Mouse (Mus musculus) CD4-positive, CD25-positive, alpha-beta regulatory T cell, adult 4 months (primary cell): Measurements from ENCODE around the gene Mettl24. TPM values are rescaled to one million over a fixed set of nuclear protein-coding genes. Genes with fewer than 3 reads are reported as not detected.
A peak's percentile ranks its signal among the peaks of the same experiment; 100 is the strongest.

Source experiments
- ATAC-seq: one replicate; pipeline ENCODE4 v1.8.0; 2017
- polyA plus RNA-seq, 2 experiments: library from polyadenylated mRNA; unstranded; fragments of 100-300 nt; shearing (Covaris generic); gene quantifications; one replicate each; pipeline ENCODE4 v1.2.1; 2017

Mettl24 gene
- polyA plus RNA-seq, 2 experiments from 2014 or later: 0.22 TPM; not detected in 1

- no peak for ATAC-seq
Observed at GRCm38 (mm10) chr10:40685641-40686040, 2.6 kb downstream of the Mettl24 start.

GRCm38 (mm10) chr10:40686976-40687375 is 3.9 kb downstream of the Mettl24 start:
- no peak for ATAC-seq

- ATAC-seq: no peak
Observed at GRCm38 (mm10) chr10:40687407-40687806, 4.3 kb downstream of the Mettl24 start.

- peak; percentile 20 for ATAC-seq
Observed at GRCm38 (mm10) chr10:40688266-40688665, 5.2 kb downstream of the Mettl24 start.

- ATAC-seq: no peak
Observed at GRCm38 (mm10) chr10:40688873-40689272, 5.8 kb downstream of the Mettl24 start.

GRCm38 (mm10) chr10:40698652-40699051 is 15.6 kb downstream of the Mettl24 start:
- ATAC-seq: no peak

GRCm38 (mm10) chr10:40711127-40711526 is 28.0 kb downstream of the Mettl24 start:
- no peak for ATAC-seq

- peak; percentile 92 for ATAC-seq
Observed at GRCm38 (mm10) chr10:40713018-40713608, 30.0 kb downstream of the Mettl24 start.

GRCm38 (mm10) chr10:40713829-40714228 is 30.7 kb downstream of the Mettl24 start:
- ATAC-seq: no peak

GRCm38 (mm10) chr10:40715151-40715550 is 32.1 kb downstream of the Mettl24 start:
- ATAC-seq: no peak

- ATAC-seq: no peak
Observed at GRCm38 (mm10) chr10:40716296-40716695, 33.2 kb downstream of the Mettl24 start.

GRCm38 (mm10) chr10:40716713-40717112 is 33.6 kb downstream of the Mettl24 start:
- no peak for ATAC-seq

GRCm38 (mm10) chr10:40718362-40718761 is 35.3 kb downstream of the Mettl24 start:
- no peak for ATAC-seq

GRCm38 (mm10) chr10:40719062-40719461 is 36.0 kb downstream of the Mettl24 start:
- no peak for ATAC-seq

GRCm38 (mm10) chr10:40720883-40721282 is 37.8 kb downstream of the Mettl24 start:
- ATAC-seq: no peak

- no peak for ATAC-seq
Observed at GRCm38 (mm10) chr10:40724342-40724741, 41.3 kb downstream of the Mettl24 start.

GRCm38 (mm10) chr10:40725066-40725465 is 42.0 kb downstream of the Mettl24 start:
- ATAC-seq: no peak

- no peak for ATAC-seq
Observed at GRCm38 (mm10) chr10:40725471-40725870, 42.4 kb downstream of the Mettl24 start.

- ATAC-seq: no peak
Observed at GRCm38 (mm10) chr10:40726288-40726902, 43.3 kb downstream of the Mettl24 start.

- no peak for ATAC-seq
Observed at GRCm38 (mm10) chr10:40726989-40727388, 43.9 kb downstream of the Mettl24 start.

- ATAC-seq: no peak
Observed at GRCm38 (mm10) chr10:40730200-40730599, 47.1 kb downstream of the Mettl24 start.

GRCm38 (mm10) chr10:40733291-40733690 is 50.2 kb downstream of the Mettl24 start:
- ATAC-seq: no peak

- no peak for ATAC-seq
Observed at GRCm38 (mm10) chr10:40736172-40736571, 53.1 kb downstream of the Mettl24 start.

GRCm38 (mm10) chr10:40737274-40738112 is 54.4 kb downstream of the Mettl24 start:
- ATAC-seq: no peak
